Mouse (Mus musculus) 3134 (cell line): ENCODE measurements at regions not wholly inside any gene's neighbourhood (a gene's known extent, or its start where the extent isn't known, plus 50 kb on each side); places are given as distances from the start of the nearest gene placed in this dataset.

Source experiments
- DNase-seq: peaks from one replicate; pipeline ENCODE4 v3.0.0-alpha.2; 2011; ENCODE audit warnings: low spot score; ENCODE audit not compliant: insufficient read length; ENCODE audit errors: extremely low read depth

DNA sequence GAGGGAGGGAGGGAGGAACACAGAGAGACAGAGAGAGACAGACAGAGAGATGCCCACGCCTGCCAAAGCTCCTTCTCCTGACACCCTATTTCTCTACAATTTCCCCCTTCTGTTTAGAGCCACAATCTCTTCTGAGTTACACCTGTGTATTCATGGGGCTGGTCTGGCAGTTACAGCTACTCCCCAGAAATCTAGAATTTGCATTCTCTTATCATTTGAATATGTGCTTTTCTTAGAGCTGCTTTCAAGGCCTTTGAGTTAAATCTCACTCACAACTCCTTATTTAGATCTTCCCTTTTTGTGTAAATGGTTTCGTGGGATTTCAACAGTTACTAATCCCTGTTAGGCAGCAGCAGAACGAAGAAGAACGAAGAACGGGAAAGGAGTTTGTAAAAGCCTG is 55.0 kb upstream of the Cdkn2b start:
- DNase-seq = no peak

DNA sequence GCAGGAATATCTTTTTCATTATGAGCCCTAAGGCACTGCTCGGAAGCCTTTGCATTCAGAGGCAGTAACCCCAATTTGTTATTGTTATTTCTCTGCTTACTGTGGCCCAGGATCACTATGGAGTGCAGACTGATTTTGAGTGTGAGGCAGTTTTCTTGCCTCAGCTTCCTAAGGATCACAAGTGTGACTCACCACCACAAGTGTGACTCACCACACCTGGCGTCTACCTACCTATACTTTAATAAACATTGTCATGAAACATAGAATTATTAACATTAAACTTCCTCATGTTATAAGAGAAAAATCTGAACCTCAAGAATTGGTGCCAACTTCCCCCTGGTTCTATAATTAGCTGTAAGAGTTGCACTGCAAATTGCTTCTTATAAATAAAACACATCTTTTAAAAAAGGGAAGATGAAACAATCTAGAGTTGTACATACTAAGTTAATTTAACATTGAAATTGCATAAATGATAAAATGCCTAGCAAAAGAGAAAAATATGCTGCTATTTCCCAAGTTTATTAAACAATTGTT is 52.4 kb upstream of the Cdkn2b start:
- DNase-seq = no peak

DNA sequence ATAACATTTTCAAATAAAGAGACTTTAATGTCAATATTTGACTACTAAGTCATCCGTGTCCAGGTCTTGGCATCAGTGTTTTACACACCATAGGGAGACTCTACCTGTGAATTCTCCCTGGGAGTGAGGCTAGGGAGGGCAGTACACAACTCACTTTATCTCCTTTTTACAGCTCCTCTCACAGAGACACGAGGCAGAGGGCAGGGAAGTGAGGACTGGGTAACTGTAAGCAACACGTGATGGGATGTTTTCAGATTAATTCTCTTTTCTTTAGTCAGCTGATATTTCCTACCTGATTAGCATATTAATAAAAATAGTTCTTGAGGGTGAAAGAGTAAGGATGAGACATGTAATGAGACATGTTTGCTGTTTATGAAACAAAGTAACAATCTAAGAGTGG is 51.8 kb upstream of the Cdkn2b start:
- no peak for DNase-seq

DNA sequence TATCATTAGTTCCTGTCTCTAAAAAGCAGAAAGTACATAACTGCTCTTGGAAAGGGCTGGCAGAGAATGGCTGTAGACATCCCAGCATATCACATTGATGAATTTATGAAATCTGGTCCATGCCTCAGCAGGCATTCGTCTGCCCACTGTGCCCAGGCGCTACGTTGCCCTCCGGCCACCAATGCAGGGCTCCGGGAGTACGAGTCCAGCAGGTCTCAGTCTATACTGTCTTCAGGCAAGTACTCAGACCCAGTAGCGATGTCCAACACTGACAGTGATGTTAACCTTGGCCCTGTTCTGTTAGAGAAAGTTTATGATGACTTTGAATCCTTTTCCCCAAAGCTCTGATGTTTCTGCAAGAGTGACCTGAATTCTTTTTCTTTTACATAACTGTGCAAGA is 50.5 kb upstream of the Cdkn2b start:
- no peak for DNase-seq
